Mouse (Mus musculus) left cerebral cortex, adult 6 months (tissue): ENCODE data around the gene Tmem52b. TPM values are rescaled to one million over a fixed set of nuclear protein-coding genes. Genes with fewer than 3 reads are reported as not detected.

Experiments used
- long read RNA-seq, 2 experiments: library from polyadenylated mRNA; unstranded; transcript quantifications; one replicate each; pipeline ENCODE4 v2.0.0; 2019 to 2020
- polyA plus RNA-seq: library from polyadenylated mRNA; unstranded; fragments of <200 nt; fragmentation: Nextera tagmentation; gene quantifications from 2 replicates; pipeline ENCODE4 v1.2.3, GENCODE M21; 2021

Gene Tmem52b
- not detected in 2 replicates for polyA plus RNA-seq
- long read RNA-seq, experiment 1 = 0 reads
- long read RNA-seq, experiment 2 = 0 reads

DNA sequence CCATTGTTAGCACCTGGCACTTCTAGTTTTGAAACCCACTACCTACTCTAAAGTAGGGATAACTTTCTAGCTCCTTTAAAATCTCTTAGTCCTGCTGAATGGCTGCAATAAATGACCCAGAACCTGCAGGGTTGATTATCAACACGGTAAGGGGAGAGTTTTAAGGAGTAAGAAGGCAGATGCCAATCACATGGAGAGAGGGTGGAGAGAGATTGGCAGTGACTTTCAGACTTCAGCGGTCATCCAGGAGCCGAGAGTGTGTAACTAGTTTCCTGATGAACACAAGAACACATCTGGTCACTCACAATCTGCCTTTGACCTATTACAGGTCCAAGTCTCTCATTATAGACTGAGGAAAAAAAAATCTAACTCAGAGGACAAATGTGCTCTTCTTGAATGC is at the start of gene Tmem52b:
Gene Tmem52b (plus strand): TSS at position 189 of the 400 bp plus-strand sequence.

GRCm38 (mm10) chr6:129507024-129507423 is 5.3 kb upstream of the Tmem52b start, which contains the start of gene Olr1:
TSS of gene Olr1 (minus strand) at chr6:129507165.

DNA sequence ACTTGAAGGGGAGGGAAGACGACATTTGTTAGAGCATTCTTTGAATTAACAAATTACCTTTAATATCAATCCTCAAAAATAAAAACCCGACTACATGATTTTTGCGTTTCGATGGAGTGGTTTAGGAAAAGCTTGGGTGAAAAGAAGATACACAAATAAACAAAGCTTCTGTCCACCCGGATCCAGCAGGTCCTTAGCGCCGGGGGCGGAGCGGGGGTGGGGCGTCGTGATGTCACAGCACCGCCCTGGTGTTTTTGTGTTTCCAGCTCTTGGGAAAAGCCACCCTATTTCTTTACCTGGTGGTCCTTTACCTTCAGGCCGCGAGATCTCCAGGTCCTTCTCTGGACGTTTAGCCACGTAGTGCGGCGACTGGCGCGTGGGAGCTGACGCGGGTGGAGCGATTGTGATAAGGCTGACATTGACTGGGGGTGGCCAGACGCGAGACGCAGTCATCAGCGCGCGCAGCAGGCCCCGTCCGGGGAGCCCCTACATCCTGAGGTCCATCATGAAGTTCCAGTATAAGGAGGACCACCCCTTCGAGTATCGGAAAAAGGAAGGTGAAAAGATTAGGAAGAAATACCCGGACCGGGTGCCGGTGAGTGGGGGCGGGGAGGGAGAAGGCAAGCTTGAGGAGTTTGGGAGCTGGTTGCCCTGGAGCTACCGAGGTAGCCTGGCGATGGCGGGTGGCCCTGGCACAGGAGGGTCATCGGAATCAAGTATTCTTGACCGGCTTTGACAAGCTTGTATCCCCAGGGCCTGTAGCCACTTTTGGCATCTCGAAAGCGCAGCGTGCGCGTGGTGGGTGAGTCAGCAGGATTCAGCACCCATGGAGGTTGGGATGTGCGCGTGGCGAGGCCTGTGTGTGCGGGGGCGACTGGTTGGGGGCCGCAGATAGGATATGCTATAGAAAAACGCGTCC is 20.8 kb downstream of the Tmem52b start, which contains the start of gene Gabarapl1:
Gene Gabarapl1 (plus strand): TSS at position 219 of the 919 bp plus-strand sequence.

Other genes starting within 250 kb of the Tmem52b start
- gene Cd69, start 237.1 kb upstream of the Tmem52b start, polyA plus RNA-seq = 0.06 TPM in 1 of 2 replicates, not detected in the other
- gene 4922502D21Rik, start 180.8 kb upstream of the Tmem52b start, polyA plus RNA-seq = not detected in 2 replicates
- gene Clec12a, start 169.9 kb upstream of the Tmem52b start, polyA plus RNA-seq = 0.33 and 0.88 TPM in 2 replicates
- not detected in 2 replicates for gene Clec12b, start 126.7 kb upstream of the Tmem52b start, polyA plus RNA-seq
- 0.29 and 0.37 TPM in 2 replicates for gene Clec1b, start 115.3 kb upstream of the Tmem52b start, polyA plus RNA-seq
- not detected in 2 replicates for gene Clec9a, start 103.7 kb upstream of the Tmem52b start, polyA plus RNA-seq
- 0.31 and 0.74 TPM in 2 replicates for gene Clec1a, start 60.6 kb upstream of the Tmem52b start, polyA plus RNA-seq
- gene Olr1, start 5.4 kb upstream of the Tmem52b start, polyA plus RNA-seq = 0.11 TPM in 1 of 2 replicates, not detected in the other
- 700 and 953 TPM in 2 replicates for gene Gabarapl1, start 20.6 kb downstream of the Tmem52b start, polyA plus RNA-seq
- not detected in 2 replicates for gene Klre1, start 65.3 kb downstream of the Tmem52b start, polyA plus RNA-seq
- gene Klrd1, start 79.2 kb downstream of the Tmem52b start, polyA plus RNA-seq = not detected in 2 replicates
- gene Klrk1, start 111.3 kb downstream of the Tmem52b start, polyA plus RNA-seq = not detected in 2 replicates
- gene Klrc3, start 130.8 kb downstream of the Tmem52b start, polyA plus RNA-seq = not detected in 2 replicates
- not detected in 2 replicates for gene Klrc2, start 148.1 kb downstream of the Tmem52b start, polyA plus RNA-seq
- not detected in 2 replicates for gene Klrc1, start 166.4 kb downstream of the Tmem52b start, polyA plus RNA-seq
- gene Klri1, start 204.6 kb downstream of the Tmem52b start, polyA plus RNA-seq = not detected in 2 replicates
- 0.03 and 0.10 TPM in 2 replicates for gene Klri2, start 227.9 kb downstream of the Tmem52b start, polyA plus RNA-seq